Mouse (Mus musculus) intestine, embryonic 15.5 days (tissue): ENCODE data around the gene Ctnna3. TPM values are rescaled to one million over a fixed set of nuclear protein-coding genes. Genes with fewer than 3 reads are reported as not detected.
"Not testable (repeated sequence)": the region's sequence is repeated elsewhere in the genome, so short reads cannot be mapped to it uniquely, and the experiment has no call there.

Source experiments
- ATAC-seq: fragments of 200-750 bp; cut with Nextera tagmentation; 2 replicates; pipeline ENCODE4 v1.8.0; 2017; ENCODE audit warnings: moderate TSS enrichment, moderate library complexity
- H3K27ac ChIP-seq: fragments of 300-500 bp; sonication (generic); 2 replicates; pipeline ENCODE4 v1.5.1; 2015; ENCODE audit warnings: mild to moderate bottlenecking, inconsistent platforms
- H3K27me3 ChIP-seq: fragments of 300-500 bp; sonication (generic); replicated peaks from 2 replicates; pipeline ENCODE4 v1.6.1; 2015; ENCODE audit warnings: inconsistent platforms
- H3K36me3 ChIP-seq: fragments of 300-500 bp; sonication (generic); 2 replicates; pipeline ENCODE4 v1.6.1; 2015; ENCODE audit warnings: inconsistent platforms
- H3K4me1 ChIP-seq: fragments of 300-500 bp; sonication (generic); replicated peaks from 2 replicates; pipeline ENCODE4 v1.6.1; 2015; ENCODE audit warnings: inconsistent platforms
- H3K4me2 ChIP-seq: fragments of 300-500 bp; sonication (generic); replicated peaks from 2 replicates; pipeline ENCODE4 v1.6.1; 2015; ENCODE audit warnings: mild to moderate bottlenecking, inconsistent platforms
- H3K4me3 ChIP-seq: fragments of 300-500 bp; sonication (generic); replicated peaks from 2 replicates; pipeline ENCODE4 v1.5.1; 2015; ENCODE audit warnings: inconsistent platforms
- H3K9ac ChIP-seq: fragments of 300-500 bp; sonication (generic); 2 replicates; pipeline ENCODE4 v1.6.1; 2015; ENCODE audit warnings: inconsistent platforms
- H3K9me3 ChIP-seq: fragments of 300-500 bp; sonication (generic); 2 replicates; pipeline ENCODE4 v1.6.1; 2016; ENCODE audit warnings: inconsistent platforms
- WGBS: fragments of 180-500 bp; shearing (Covaris S2); methylation state at CpG from one replicate; pipeline ENCODE4 v1.1.7; 2015; 5-methylcytosine and 5-hydroxymethylcytosine counted together
- polyA plus RNA-seq: library from polyadenylated mRNA; unstranded; fragments of >200 nt; fragmentation: Nextera tagmentation; extraction: Ambion mirVana; gene quantifications from 2 replicates; pipeline ENCODE4 v1.2.1, GENCODE M21; 2015

Ctnna3 gene
- polyA plus RNA-seq, 1 experiment from 2014 or later = 0.98 TPM

DNA sequence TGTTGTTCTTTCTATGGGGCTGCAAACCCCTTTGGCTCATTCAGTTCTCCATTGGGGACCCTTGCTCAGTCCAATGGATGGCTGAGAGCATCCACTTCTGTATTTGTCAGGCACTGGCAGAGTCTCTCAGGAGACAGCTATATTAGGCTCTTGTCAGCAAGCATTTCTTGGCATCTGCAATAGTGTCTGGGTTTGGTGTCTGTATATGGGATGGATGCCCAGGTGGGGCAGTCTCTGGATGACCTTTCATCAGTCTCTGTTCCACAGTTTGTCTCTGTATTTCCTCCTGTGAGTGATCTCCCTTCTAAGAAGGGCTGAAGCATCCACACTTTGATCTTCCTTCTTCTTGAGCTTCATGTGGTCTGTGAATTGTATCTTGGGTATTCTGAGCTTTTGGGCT, 795.9 kb downstream of the Ctnna3 start:
- H3K27ac ChIP-seq, H3K4me2 ChIP-seq, ATAC-seq, H3K36me3 ChIP-seq, H3K9ac ChIP-seq, H3K4me1 ChIP-seq, H3K9me3 ChIP-seq, H3K27me3 ChIP-seq, H3K4me3 ChIP-seq: not testable (repeated sequence)

DNA sequence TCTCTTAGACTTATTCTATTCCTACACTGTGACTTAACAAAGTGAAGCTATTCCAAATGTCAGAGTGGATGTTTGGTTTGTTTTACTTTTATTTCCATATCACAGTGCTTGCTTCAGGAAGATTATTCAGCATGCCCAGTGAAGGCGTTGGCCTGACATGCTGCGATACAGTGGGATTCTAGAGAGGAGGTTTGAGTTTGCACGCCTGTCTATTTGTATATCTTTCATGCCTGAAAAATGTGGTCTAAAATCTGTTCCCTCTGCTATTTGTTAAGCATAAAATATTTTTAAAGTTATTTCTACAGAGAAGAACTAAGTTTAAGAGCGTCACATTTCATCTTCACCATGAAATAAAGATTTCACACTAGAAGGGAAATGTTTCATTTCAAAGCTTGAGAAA, 813.5 kb downstream of the Ctnna3 start:
- H3K27ac ChIP-seq = no peak overlapping the region
- ATAC-seq = no peak
- H3K4me3 ChIP-seq = no peak overlapping the region
- 54% methylated on average over 4 of the region's 4 CpGs for WGBS
- H3K36me3 ChIP-seq = no peaks in the 10 kb centered on the region
- no peaks in the 10 kb centered on the region for H3K4me1 ChIP-seq
- no peak overlapping the region for H3K9ac ChIP-seq
- no peaks in the 10 kb centered on the region for H3K27me3 ChIP-seq
- no peak overlapping the region for H3K4me2 ChIP-seq
- H3K9me3 ChIP-seq = no peaks in the 10 kb centered on the region

- WGBS = 84% methylated on average over 4 of the region's 4 CpGs
- Histone ChIP-seq H3K4me2 (no peak overlapping the region), H3K4me3 (no peak overlapping the region), H3K27ac (no peak overlapping the region), H3K36me3 (no peaks in the 10 kb centered on the region), H3K27me3 (no peaks in the 10 kb centered on the region), H3K9ac (no peak overlapping the region), H3K4me1 (no peaks in the 10 kb centered on the region), H3K9me3 (no peaks in the 10 kb centered on the region)
- ATAC-seq = no peak
Measured at GRCm38 (mm10) chr10:64268156-64268555, 838.3 kb downstream of the Ctnna3 start.

- Histone ChIP-seq H3K27me3 (no peaks in the 10 kb centered on the region), H3K4me3 (no peak overlapping the region), H3K36me3 (no peaks in the 10 kb centered on the region), H3K9me3 (no peaks in the 10 kb centered on the region), H3K9ac (no peak overlapping the region), H3K4me1 (no peaks in the 10 kb centered on the region), H3K27ac (no peak overlapping the region), H3K4me2 (no peak overlapping the region)
- no peak for ATAC-seq
- 76% methylated on average over 1 of the region's 1 CpGs for WGBS
Measured at GRCm38 (mm10) chr10:64275143-64275542, 845.2 kb downstream of the Ctnna3 start.

DNA sequence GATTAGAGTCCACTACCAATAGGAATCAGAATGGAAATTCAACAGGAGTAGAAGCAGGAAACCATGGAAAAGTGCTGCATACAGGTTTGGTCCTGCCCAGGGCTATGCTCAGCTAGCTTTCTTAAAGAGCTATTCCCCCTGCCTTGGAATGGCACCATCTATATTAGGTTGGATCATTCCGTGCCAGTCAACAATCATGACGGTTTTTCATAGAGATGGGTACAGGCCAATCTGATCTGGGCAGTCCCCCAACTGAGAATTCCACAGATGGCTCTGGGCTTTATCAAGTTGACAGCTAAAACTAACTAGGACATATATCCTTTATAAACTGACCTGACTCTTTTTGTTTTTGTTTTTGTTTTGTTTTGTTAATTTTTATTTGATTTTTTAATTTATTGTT, 848.9 kb downstream of the Ctnna3 start:
- no peak overlapping the region for H3K4me2 ChIP-seq
- WGBS = 73% methylated on average over 2 of the region's 2 CpGs
- H3K9me3 ChIP-seq = no peaks in the 10 kb centered on the region

GRCm38 (mm10) chr10:64305802-64306201, 875.9 kb downstream of the Ctnna3 start:
- no peak overlapping the region for H3K4me2 ChIP-seq
- H3K27ac ChIP-seq = no peak overlapping the region
- H3K4me3 ChIP-seq = no peak overlapping the region
- H3K9ac ChIP-seq = no peak overlapping the region
- no peaks in the 10 kb centered on the region for H3K36me3 ChIP-seq
- H3K27me3 ChIP-seq = no peaks in the 10 kb centered on the region
- H3K4me1 ChIP-seq = no peaks in the 10 kb centered on the region
- H3K9me3 ChIP-seq = no peaks in the 10 kb centered on the region
- no peak for ATAC-seq

More for the DNA sequence above, 848.9 kb downstream of the Ctnna3 start:
- ATAC-seq = no peak
- no peaks in the 10 kb centered on the region for H3K27me3 ChIP-seq
- H3K4me3 ChIP-seq = no peak overlapping the region
- H3K9ac ChIP-seq = no peak overlapping the region
- H3K36me3 ChIP-seq = no peaks in the 10 kb centered on the region
- H3K27ac ChIP-seq = no peak overlapping the region
- H3K4me1 ChIP-seq = no peaks in the 10 kb centered on the region

DNA sequence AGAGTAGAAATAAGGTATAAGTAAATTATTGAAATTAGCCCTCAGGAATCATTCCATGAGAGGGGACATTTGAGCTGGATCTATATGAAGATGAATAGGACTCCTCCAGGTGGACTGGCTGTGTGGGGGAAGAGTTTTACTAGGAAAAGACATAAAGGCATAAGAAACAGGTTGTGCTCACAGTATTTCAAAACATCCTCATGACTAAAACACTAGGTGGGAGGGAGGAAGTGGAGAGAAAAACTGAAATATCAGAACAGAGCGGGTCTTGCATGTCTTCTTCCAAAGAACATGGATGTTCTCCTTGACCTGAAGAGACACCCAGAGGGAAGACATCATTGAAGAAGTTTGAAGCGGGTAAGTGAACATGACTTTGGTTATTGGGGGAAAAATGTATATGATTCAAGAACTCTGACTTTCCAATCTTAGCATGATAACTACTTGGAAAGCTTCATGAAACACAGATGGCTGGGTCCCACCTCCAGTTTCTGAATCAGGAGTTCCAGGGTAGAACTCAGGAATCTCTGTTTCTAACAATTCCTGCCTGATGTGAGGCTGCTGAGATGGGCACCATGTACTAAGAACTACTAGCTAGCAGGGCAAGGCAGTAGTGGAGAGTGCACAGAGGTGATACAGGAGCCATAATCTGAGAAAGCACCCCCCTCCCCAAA, 881.9 kb downstream of the Ctnna3 start:
- ATAC-seq = no peak
- Histone ChIP-seq H3K36me3 (no peaks in the 10 kb centered on the region), H3K4me1 (no peaks in the 10 kb centered on the region), H3K9ac (no peak overlapping the region), H3K4me3 (no peak overlapping the region), H3K27ac (no peak overlapping the region), H3K4me2 (no peak overlapping the region), H3K9me3 (no peaks in the 10 kb centered on the region), H3K27me3 (no peaks in the 10 kb centered on the region)
- 92% methylated on average over 2 of the region's 2 CpGs for WGBS

- Histone ChIP-seq H3K4me3 (no peak overlapping the region), H3K27ac (no peak overlapping the region), H3K4me1 (no peaks in the 10 kb centered on the region), H3K9me3 (no peaks in the 10 kb centered on the region), H3K4me2 (no peak overlapping the region), H3K27me3 (no peaks in the 10 kb centered on the region), H3K9ac (no peak overlapping the region), H3K36me3 (no peaks in the 10 kb centered on the region)
- WGBS = 72% methylated on average over 7 of the region's 7 CpGs
- no peak for ATAC-seq
Measured at GRCm38 (mm10) chr10:64320332-64320731, 890.4 kb downstream of the Ctnna3 start.

- H3K4me3 ChIP-seq = no peak overlapping the region
- no peaks in the 10 kb centered on the region for H3K36me3 ChIP-seq
- H3K4me1 ChIP-seq = no peaks in the 10 kb centered on the region
- no peak for ATAC-seq
- 76% methylated on average over 4 of the region's 4 CpGs for WGBS
- H3K4me2 ChIP-seq = no peak overlapping the region
- no peaks in the 10 kb centered on the region for H3K27me3 ChIP-seq
- no peaks in the 10 kb centered on the region for H3K9me3 ChIP-seq
- no peak overlapping the region for H3K9ac ChIP-seq
- H3K27ac ChIP-seq = no peak overlapping the region
Measured at GRCm38 (mm10) chr10:64342702-64343379, 912.9 kb downstream of the Ctnna3 start.

DNA sequence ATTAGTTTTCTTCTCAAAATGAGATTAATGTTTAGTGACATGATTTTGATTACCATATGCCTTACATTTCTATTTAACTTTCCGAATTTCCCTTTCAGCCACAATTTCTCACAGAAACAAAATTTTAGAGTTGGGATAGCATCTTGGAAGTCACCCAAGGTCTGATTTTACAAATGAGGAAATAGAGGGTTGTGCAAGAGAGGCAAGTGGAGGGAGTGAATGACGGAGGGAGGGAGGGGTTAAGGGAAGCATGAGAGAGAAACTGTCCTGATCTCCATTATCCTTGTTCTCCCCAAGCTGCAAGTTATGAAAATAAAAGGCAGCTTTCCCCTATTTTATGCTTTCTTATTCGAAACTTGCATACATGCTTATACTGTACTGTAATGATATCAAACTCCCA, 943.4 kb downstream of the Ctnna3 start:
- Histone ChIP-seq H3K4me3 (no peak overlapping the region), H3K9ac (no peak overlapping the region), H3K4me2 (no peak overlapping the region), H3K9me3 (no peaks in the 10 kb centered on the region), H3K27me3 (no peaks in the 10 kb centered on the region), H3K4me1 (no peaks in the 10 kb centered on the region), H3K27ac (no peak overlapping the region), H3K36me3 (no peaks in the 10 kb centered on the region)
- no peak for ATAC-seq
- 71% methylated on average over 3 of the region's 3 CpGs for WGBS

DNA sequence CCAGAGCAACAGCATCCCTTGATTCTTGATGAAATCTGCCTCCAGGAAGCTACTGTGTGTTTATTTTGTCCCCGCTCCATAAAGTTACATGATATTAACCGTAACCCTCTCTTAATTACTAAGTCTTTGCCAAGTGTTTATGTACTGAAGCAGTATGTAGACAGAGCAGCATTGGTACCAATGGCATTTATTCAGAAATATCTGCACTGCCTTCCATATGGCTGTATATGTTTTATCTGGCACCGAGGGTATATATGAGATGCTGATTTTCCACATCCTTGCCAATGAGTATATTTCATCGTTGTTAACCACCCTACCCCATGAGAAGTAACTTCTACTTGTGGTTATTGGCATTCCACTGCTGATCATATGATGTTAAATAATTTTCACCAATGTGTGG, 947.9 kb downstream of the Ctnna3 start:
- Histone ChIP-seq H3K9me3 (no peaks in the 10 kb centered on the region), H3K9ac (no peak overlapping the region), H3K4me1 (no peaks in the 10 kb centered on the region), H3K4me2 (no peak overlapping the region), H3K27me3 (no peaks in the 10 kb centered on the region), H3K36me3 (no peaks in the 10 kb centered on the region), H3K27ac (no peak overlapping the region), H3K4me3 (no peak overlapping the region)
- no peak for ATAC-seq
- WGBS = 82% methylated on average over 4 of the region's 4 CpGs

GRCm38 (mm10) chr10:64396579-64396978, 966.7 kb downstream of the Ctnna3 start:
- Histone ChIP-seq H3K4me1 (no peaks in the 10 kb centered on the region), H3K9ac (no peak overlapping the region), H3K27ac (no peak overlapping the region), H3K9me3 (no peaks in the 10 kb centered on the region), H3K4me3 (no peak overlapping the region), H3K36me3 (no peaks in the 10 kb centered on the region), H3K27me3 (no peaks in the 10 kb centered on the region), H3K4me2 (no peak overlapping the region)
- ATAC-seq = no peak
- WGBS = 49% methylated on average over 2 of the region's 2 CpGs

DNA sequence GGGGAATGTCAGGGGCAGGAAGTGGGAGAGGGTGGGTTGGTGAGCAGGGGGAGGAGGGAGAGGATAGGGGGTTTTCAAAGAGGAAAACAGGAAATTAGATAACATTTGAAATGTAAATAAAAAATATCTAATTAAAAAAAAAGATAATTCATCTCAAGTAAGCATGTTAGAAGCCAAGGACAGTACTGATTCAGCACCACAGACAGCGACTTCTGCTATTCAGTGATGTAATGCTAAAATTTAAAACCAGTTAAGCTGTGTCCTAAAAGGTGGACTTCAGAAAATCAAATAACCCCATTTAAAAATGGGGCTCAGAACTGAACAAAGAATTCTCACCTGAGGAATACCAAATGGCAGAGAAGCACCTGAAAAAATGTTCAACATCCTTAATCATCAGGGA, 988.5 kb downstream of the Ctnna3 start:
- 10% methylated on average over 1 of the region's 1 CpGs for WGBS
- not testable (repeated sequence) for H3K27ac ChIP-seq, H3K4me3 ChIP-seq, H3K36me3 ChIP-seq, H3K4me1 ChIP-seq, H3K9me3 ChIP-seq, ATAC-seq, H3K4me2 ChIP-seq, H3K27me3 ChIP-seq, H3K9ac ChIP-seq
